Mouse (Mus musculus) cortical plate, adult 2 months (tissue): ENCODE results near the gene Tppp.

ENCODE experiments used
- CTCF ChIP-seq: fragments of 200-500 bp; IDR thresholded peaks from 2 replicates; pipeline ENCODE4 v1.5.1; 2011; ENCODE audit warnings: mild to moderate bottlenecking, control low read depth, low read length; ENCODE audit not compliant: insufficient read depth; ENCODE audit errors: extremely low read depth
- POLR2A ChIP-seq: fragments of 200-500 bp; IDR thresholded peaks from 2 replicates; pipeline ENCODE4 v1.6.1; 2011; ENCODE audit warnings: mild to moderate bottlenecking, low read length, control low read depth; ENCODE audit not compliant: insufficient read depth; ENCODE audit errors: extremely low read depth

GRCm38 (mm10) chr13:74000961-74001360 is 8.2 kb upstream of the Tppp start:
- TF ChIP-seq CTCF (no peak), POLR2A (no peak)
